Mouse (Mus musculus) neural tube, embryonic 13.5 days (tissue): ENCODE measurements around the gene Fgf22. TPM values are rescaled to one million over a fixed set of nuclear protein-coding genes. Genes with fewer than 3 reads are reported as not detected.

ENCODE experiments used
- ATAC-seq: fragments of 200-750 bp; cut with Nextera tagmentation; 2 replicates; pipeline ENCODE4 v1.8.0; 2017; ENCODE audit warnings: low read depth, mild to moderate bottlenecking, moderate TSS enrichment, moderate library complexity
- H3K27ac ChIP-seq: fragments of 300-500 bp; sonication (generic); replicated peaks from 2 replicates; pipeline ENCODE4 v1.5.1; 2015; ENCODE audit warnings: moderate library complexity, mild to moderate bottlenecking, inconsistent platforms
- H3K27me3 ChIP-seq: fragments of 300-500 bp; sonication (generic); 2 replicates; pipeline ENCODE4 v1.6.1; 2015; ENCODE audit warnings: mild to moderate bottlenecking, inconsistent platforms
- H3K36me3 ChIP-seq: fragments of 300-500 bp; sonication (generic); 2 replicates; pipeline ENCODE4 v1.6.1; 2015; ENCODE audit warnings: mild to moderate bottlenecking, inconsistent platforms
- H3K4me1 ChIP-seq: fragments of 300-500 bp; sonication (generic); replicated peaks from 2 replicates; pipeline ENCODE4 v1.6.1; 2015; ENCODE audit warnings: inconsistent platforms
- H3K4me2 ChIP-seq: fragments of 300-500 bp; sonication (generic); 2 replicates; pipeline ENCODE4 v1.6.1; 2015; ENCODE audit warnings: inconsistent platforms, mild to moderate bottlenecking, moderate library complexity
- H3K4me3 ChIP-seq: fragments of 300-500 bp; sonication (generic); 2 replicates; pipeline ENCODE4 v1.5.1; 2015; ENCODE audit warnings: mild to moderate bottlenecking, inconsistent platforms
- H3K9ac ChIP-seq: fragments of 300-500 bp; sonication (generic); 2 replicates; pipeline ENCODE4 v1.6.1; 2015; ENCODE audit warnings: moderate library complexity, mild to moderate bottlenecking, inconsistent platforms
- H3K9me3 ChIP-seq: fragments of 300-500 bp; sonication (generic); 2 replicates; pipeline ENCODE4 v1.6.1; 2016; ENCODE audit warnings: inconsistent platforms
- WGBS: fragments of 180-500 bp; shearing (Covaris S2); methylation state at CpG from one replicate; pipeline ENCODE4 v1.1.7; 2015; 5-methylcytosine and 5-hydroxymethylcytosine counted together
- polyA plus RNA-seq: library from polyadenylated mRNA; unstranded; fragments of >200 nt; fragmentation: Nextera tagmentation; extraction: Ambion mirVana; gene quantifications from 2 replicates; pipeline ENCODE4 v1.2.1, GENCODE M21; 2015

The Fgf22 gene
- polyA plus RNA-seq, 1 experiment from 2014 or later = 1.7 TPM

- Histone ChIP-seq H3K27me3 (peaks cover 14% of the 10 kb centered on the region), H3K27ac (no peak overlapping the region), H3K4me3 (no peak overlapping the region), H3K4me1 (peaks cover 20% of the 10 kb centered on the region), H3K9me3 (peaks cover 6% of the 10 kb centered on the region; the same call in 1 of the 2 replicates), H3K36me3 (no peaks in the 10 kb centered on the region), H3K4me2 (no peak overlapping the region), H3K9ac (no peak overlapping the region)
- ATAC-seq = no peak
- WGBS = 94% methylated on average over 3 of the region's 3 CpGs
Measured at GRCm38 (mm10) chr10:79772320-79772719, 17.4 kb downstream of the Fgf22 start.

GRCm38 (mm10) chr10:79773208-79773607, 18.3 kb downstream of the Fgf22 start:
- H3K27me3 ChIP-seq = peaks cover 23% of the 10 kb centered on the region
- no peaks in the 10 kb centered on the region for H3K36me3 ChIP-seq
- H3K4me2 ChIP-seq = no peak overlapping the region
- 93% methylated on average over 2 of the region's 2 CpGs for WGBS
- H3K4me1 ChIP-seq = peaks cover 20% of the 10 kb centered on the region
- H3K27ac ChIP-seq = no peak overlapping the region
- peaks cover 6% of the 10 kb centered on the region; the same call in 1 of the 2 replicates for H3K9me3 ChIP-seq
- ATAC-seq = no peak
- H3K9ac ChIP-seq = no peak overlapping the region
- no peak overlapping the region for H3K4me3 ChIP-seq

GRCm38 (mm10) chr10:79774486-79775279, 19.8 kb downstream of the Fgf22 start:
- no peak overlapping the region for H3K9ac ChIP-seq
- no peak overlapping the region for H3K4me2 ChIP-seq
- peaks cover 38% of the 10 kb centered on the region for H3K27me3 ChIP-seq
- H3K4me3 ChIP-seq = no peak overlapping the region
- peaks cover 27% of the 10 kb centered on the region for H3K4me1 ChIP-seq
- no peaks in the 10 kb centered on the region for H3K36me3 ChIP-seq
- no peak for ATAC-seq
- H3K9me3 ChIP-seq = peaks cover 6% of the 10 kb centered on the region; the same call in 1 of the 2 replicates
- WGBS = 65% methylated on average over 5 of the region's 5 CpGs
- H3K27ac ChIP-seq = no peak overlapping the region

- Histone ChIP-seq H3K4me1 (peaks cover 44% of the 10 kb centered on the region), H3K27me3 (peaks cover 52% of the 10 kb centered on the region), H3K9me3 (peaks cover 6% of the 10 kb centered on the region; the same call in 1 of the 2 replicates), H3K27ac (no peak within 1 kb of the TSS), H3K4me3 (peak within 1 kb of the TSS; percentile 29), H3K9ac (peak within 1 kb of the TSS; percentile 60), H3K36me3 (no peaks in the 10 kb centered on the region), H3K4me2 (peak within 1 kb of the TSS; percentile 55)
- no peak for ATAC-seq
- under 1% methylated on average over 39 of the region's 39 CpGs for WGBS
Measured at GRCm38 (mm10) chr10:79777103-79777531, 22.2 kb downstream of the Fgf22 start, which contains the start of gene Fstl3. Gene Fstl3, plus strand, starts transcription at chr10:79777272.

- Histone ChIP-seq H3K27ac (no peak overlapping the region), H3K9ac (no peak overlapping the region), H3K9me3 (peaks cover 6% of the 10 kb centered on the region; the same call in 1 of the 2 replicates), H3K27me3 (peaks cover 60% of the 10 kb centered on the region), H3K4me1 (peaks cover 44% of the 10 kb centered on the region), H3K36me3 (no peaks in the 10 kb centered on the region), H3K4me3 (no peak overlapping the region), H3K4me2 (peak overlapping the region; percentile 55; the same call in 1 of the 2 replicates)
- peak; percentile 16; the same call in 1 of the 2 replicates for ATAC-seq
- 13% methylated on average over 15 of the region's 15 CpGs for WGBS
Measured at GRCm38 (mm10) chr10:79778006-79778405, 23.1 kb downstream of the Fgf22 start.

GRCm38 (mm10) chr10:79779193-79779592, 24.3 kb downstream of the Fgf22 start:
- no peak overlapping the region for H3K4me2 ChIP-seq
- H3K4me1 ChIP-seq = peaks cover 45% of the 10 kb centered on the region
- peaks cover 6% of the 10 kb centered on the region; the same call in 1 of the 2 replicates for H3K9me3 ChIP-seq
- WGBS = 19% methylated on average over 2 of the region's 2 CpGs
- H3K27ac ChIP-seq = no peak overlapping the region
- peaks cover 69% of the 10 kb centered on the region for H3K27me3 ChIP-seq
- no peak overlapping the region for H3K9ac ChIP-seq
- H3K36me3 ChIP-seq = no peaks in the 10 kb centered on the region
- no peak for ATAC-seq
- no peak overlapping the region for H3K4me3 ChIP-seq

- Histone ChIP-seq H3K9ac (peak overlapping the region; percentile 50), H3K9me3 (peaks cover 4% of the 10 kb centered on the region; the same call in 1 of the 2 replicates), H3K27me3 (peaks cover 78% of the 10 kb centered on the region), H3K4me3 (peak overlapping the region; percentile 38), H3K27ac (no peak overlapping the region), H3K4me2 (peak overlapping the region; percentile 60), H3K36me3 (no peaks in the 10 kb centered on the region), H3K4me1 (peaks cover 49% of the 10 kb centered on the region)
- ATAC-seq = peak; percentile 91
- WGBS = 2% methylated on average over 55 of the region's 55 CpGs
Measured at GRCm38 (mm10) chr10:79779784-79780663, 25.1 kb downstream of the Fgf22 start.

GRCm38 (mm10) chr10:79780664-79781015, 25.8 kb downstream of the Fgf22 start:
- Histone ChIP-seq H3K4me3 (peak overlapping the region; percentile 38), H3K27ac (no peak overlapping the region), H3K27me3 (peaks cover 79% of the 10 kb centered on the region)

GRCm38 (mm10) chr10:79781139-79781538, 26.3 kb downstream of the Fgf22 start:
- peak overlapping the region; percentile 60 for H3K4me2 ChIP-seq
- peaks cover 49% of the 10 kb centered on the region for H3K4me1 ChIP-seq
- peaks cover 77% of the 10 kb centered on the region for H3K27me3 ChIP-seq
- H3K27ac ChIP-seq = no peak overlapping the region
- H3K36me3 ChIP-seq = no peaks in the 10 kb centered on the region
- H3K9me3 ChIP-seq = no peaks in the 10 kb centered on the region
- WGBS = 30% methylated on average over 21 of the region's 21 CpGs
- H3K9ac ChIP-seq = peak overlapping the region; percentile 50; the same call in 1 of the 2 replicates
- ATAC-seq = 0 out of 2 replicates have a peak, but pooled peaks have one; percentile 1
- H3K4me3 ChIP-seq = peak overlapping the region; percentile 38

More at GRCm38 (mm10) chr10:79780664-79781015, 25.8 kb downstream of the Fgf22 start:
- no peak; the same call in 1 of the 2 replicates for ATAC-seq
- Histone ChIP-seq H3K4me2 (peak overlapping the region; percentile 60), H3K9me3 (no peaks in the 10 kb centered on the region), H3K4me1 (peaks cover 49% of the 10 kb centered on the region), H3K36me3 (no peaks in the 10 kb centered on the region), H3K9ac (peak overlapping the region; percentile 50)
- under 1% methylated on average over 13 of the region's 13 CpGs for WGBS

- no peak overlapping the region for H3K4me2 ChIP-seq
- no peak for ATAC-seq
- peaks cover 69% of the 10 kb centered on the region for H3K27me3 ChIP-seq
- peaks cover 46% of the 10 kb centered on the region for H3K4me1 ChIP-seq
- H3K9ac ChIP-seq = no peak overlapping the region
- H3K27ac ChIP-seq = no peak overlapping the region
- H3K36me3 ChIP-seq = no peaks in the 10 kb centered on the region
- WGBS = 57% methylated on average over 5 of the region's 5 CpGs
- H3K9me3 ChIP-seq = no peaks in the 10 kb centered on the region
- no peak overlapping the region for H3K4me3 ChIP-seq
Measured at GRCm38 (mm10) chr10:79781956-79782355, 27.1 kb downstream of the Fgf22 start.

- 67% methylated on average over 7 of the region's 7 CpGs for WGBS
Measured at GRCm38 (mm10) chr10:79783050-79783449, 28.2 kb downstream of the Fgf22 start.

More at GRCm38 (mm10) chr10:79783050-79783449, 28.2 kb downstream of the Fgf22 start:
- Histone ChIP-seq H3K9ac (no peak overlapping the region), H3K4me2 (no peak overlapping the region), H3K4me3 (no peak overlapping the region), H3K27ac (no peak overlapping the region), H3K27me3 (peaks cover 62% of the 10 kb centered on the region), H3K36me3 (no peaks in the 10 kb centered on the region), H3K4me1 (peaks cover 35% of the 10 kb centered on the region), H3K9me3 (no peaks in the 10 kb centered on the region)
- no peak for ATAC-seq
